Mouse (Mus musculus) ES-E14 (cell line): ENCODE results near the gene Nek8.

Source experiments
- CHD2 ChIP-seq: IDR thresholded peaks from 2 replicates; pipeline ENCODE4 v1.6.1; 2014; ENCODE audit warnings: mild to moderate bottlenecking, low read depth, low read length, inconsistent platforms
- HCFC1 ChIP-seq: IDR thresholded peaks from 2 replicates; pipeline ENCODE4 v1.6.1; 2012; ENCODE audit warnings: low read length, inconsistent platforms, borderline replicate concordance; ENCODE audit not compliant: insufficient read depth
- MAFK ChIP-seq: IDR thresholded peaks from 2 replicates; pipeline ENCODE4 v1.6.1; 2014; ENCODE audit warnings: mild to moderate bottlenecking, low read depth, low read length, inconsistent platforms; ENCODE audit not compliant: insufficient read depth
- ZNF384 ChIP-seq: IDR thresholded peaks from 2 replicates; pipeline ENCODE4 v1.6.1; 2012; ENCODE audit warnings: low read depth, low read length, inconsistent platforms

DNA sequence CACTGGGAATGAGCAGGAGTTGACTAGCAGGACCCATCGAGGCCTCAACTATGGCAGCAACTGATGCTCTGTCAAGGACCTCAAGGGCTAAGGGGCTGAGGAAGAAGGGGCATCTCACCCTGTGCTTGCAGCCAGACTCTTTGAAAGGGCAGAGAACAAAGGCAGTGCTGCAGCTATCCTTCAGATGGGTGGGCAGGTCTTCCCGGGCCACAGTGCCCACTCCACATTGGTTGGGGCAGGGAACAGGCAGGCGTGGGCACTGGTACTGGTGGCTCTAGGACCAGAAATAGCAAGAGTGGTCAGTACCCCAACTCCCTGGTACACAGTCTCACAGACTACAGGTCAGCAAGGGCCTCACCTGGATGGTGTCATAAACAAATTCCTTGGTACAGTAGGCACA is 15.8 kb downstream of the Nek8 start:
- TF ChIP-seq MAFK (no peak), ZNF384 (no peak), HCFC1 (no peak), CHD2 (no peak)
